Mouse (Mus musculus): ENCODE measurements around the gene Vipas39. TPM values are rescaled to one million over a fixed set of nuclear protein-coding genes. Genes with fewer than 3 reads are reported as not detected.
A peak's percentile ranks its signal among the peaks of the same experiment; 100 is the strongest.

Gene Vipas39
- total RNA-seq, 2 experiments from 2014 or later = 7.3 to 9.5 TPM

DNA sequence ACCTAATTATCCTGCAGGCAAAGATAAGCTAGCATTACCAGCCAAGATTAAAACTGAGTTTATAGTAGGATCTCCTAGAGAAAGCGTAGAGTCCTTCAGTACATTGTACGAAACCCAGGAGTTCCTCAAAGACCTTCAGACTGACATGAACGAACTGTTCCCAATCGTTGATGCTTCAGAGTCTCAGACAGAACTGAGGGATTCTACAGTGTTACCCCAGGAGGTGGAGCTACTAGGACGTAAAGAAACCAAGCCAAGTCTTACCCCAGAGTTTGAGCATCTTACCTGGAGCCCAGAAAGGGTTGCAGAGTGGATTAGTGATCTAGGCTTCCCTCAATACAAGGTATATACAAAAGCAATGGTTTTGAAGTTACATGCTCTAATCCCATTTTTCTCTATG, 64.4 kb downstream of the Vipas39 start:
- no peak for DNase-seq
- intact Hi-C loops (cut with DNase I) = no loop called here
- no peak overlapping the region for H3K27ac ChIP-seq
- no peak overlapping the region for H3K4me3 ChIP-seq
- no peak for TF ChIP-seq CTCF (IDR thresholded peaks at IDR 0.05)

DNA sequence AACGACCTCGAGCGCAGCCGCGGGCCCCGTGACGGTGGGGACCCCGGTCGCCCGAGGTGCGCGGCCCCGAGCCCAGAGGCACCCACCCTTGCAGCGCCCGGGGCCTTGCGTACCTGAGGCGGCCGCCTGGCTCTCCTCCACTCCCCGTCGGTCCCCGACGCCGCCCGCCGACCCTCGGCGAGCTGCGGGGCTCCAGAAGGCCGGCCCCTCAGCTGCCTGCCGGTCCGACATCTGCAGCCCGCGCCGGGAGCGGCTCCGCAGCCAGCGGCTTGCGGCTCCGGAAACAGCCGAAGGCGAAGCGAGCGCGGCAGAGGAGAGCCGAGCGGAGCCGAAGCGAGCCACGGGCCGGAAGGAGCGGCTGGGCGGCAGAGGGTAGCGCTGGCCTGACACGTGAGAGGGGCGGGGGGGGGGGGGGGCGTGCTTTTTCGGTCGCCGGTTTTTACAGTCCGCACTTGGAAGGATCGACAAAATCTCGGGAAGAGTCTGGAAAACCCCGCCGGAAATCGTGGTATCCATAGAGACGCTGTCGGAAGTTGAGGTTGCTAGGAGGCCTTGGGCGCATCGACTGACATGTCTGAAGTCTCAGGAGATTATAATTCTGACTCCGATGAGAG, 66.0 kb downstream of the Vipas39 start, which contains the start of gene Tmed8:
Tmed8 (minus strand) TSS at position 482 of the 614 bp plus-strand sequence.
- DNase-seq = peak; percentile 87
- Histone ChIP-seq H3K27ac (peak within 1 kb of the TSS; percentile 86), H3K4me3 (peak within 1 kb of the TSS; percentile 98)
- intact Hi-C loops (cut with DNase I) = no loop called here
- no peak for TF ChIP-seq CTCF (IDR thresholded peaks at IDR 0.05)

- H3K4me3 ChIP-seq = peak within 1 kb of the TSS; percentile 98
- peak within 1 kb of the TSS; percentile 86 for H3K27ac ChIP-seq
- TF ChIP-seq CTCF (IDR thresholded peaks at IDR 0.05) = no peak
- intact Hi-C loops (cut with DNase I) = no loop called here
- peak; percentile 39 for DNase-seq
Measured at GRCm38 (mm10) chr12:87199206-87199972, 66.7 kb downstream of the Vipas39 start, which contains the start of gene Samd15. Gene Samd15 (plus strand): TSS chr12:87199723.

DNA sequence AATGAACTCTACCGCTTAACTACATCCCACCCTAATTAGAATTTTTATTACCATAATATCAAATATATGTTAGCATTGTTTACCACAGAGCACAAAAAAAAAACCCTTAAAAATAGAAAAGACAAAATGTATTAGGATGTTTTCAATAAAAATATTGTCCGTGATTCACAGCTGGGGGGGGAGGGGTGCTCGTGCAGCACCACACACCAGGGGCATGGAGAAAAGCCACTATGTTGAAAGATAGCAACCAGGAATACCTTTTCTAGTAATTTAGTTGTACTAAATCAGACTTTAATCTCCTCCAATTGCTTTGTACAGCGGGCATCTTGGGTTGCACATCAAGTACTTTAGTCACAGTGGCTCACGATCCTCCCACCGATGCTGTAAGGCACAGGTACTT, 67.3 kb downstream of the Vipas39 start:
- Histone ChIP-seq H3K4me3 (peak overlapping the region; percentile 98), H3K27ac (peak overlapping the region; percentile 86; the same call in 1 of the 2 replicates)
- TF ChIP-seq CTCF (IDR thresholded peaks at IDR 0.05) = no peak
- no peak for DNase-seq
- intact Hi-C loops (cut with DNase I) = no loop called here

- no peak for TF ChIP-seq CTCF (IDR thresholded peaks at IDR 0.05)
- intact Hi-C loops (cut with DNase I) = no loop called here
- DNase-seq = no peak
- Histone ChIP-seq H3K4me3 (no peak overlapping the region), H3K27ac (no peak overlapping the region)
Measured at GRCm38 (mm10) chr12:87196310-87196709, 69.7 kb downstream of the Vipas39 start.

DNA sequence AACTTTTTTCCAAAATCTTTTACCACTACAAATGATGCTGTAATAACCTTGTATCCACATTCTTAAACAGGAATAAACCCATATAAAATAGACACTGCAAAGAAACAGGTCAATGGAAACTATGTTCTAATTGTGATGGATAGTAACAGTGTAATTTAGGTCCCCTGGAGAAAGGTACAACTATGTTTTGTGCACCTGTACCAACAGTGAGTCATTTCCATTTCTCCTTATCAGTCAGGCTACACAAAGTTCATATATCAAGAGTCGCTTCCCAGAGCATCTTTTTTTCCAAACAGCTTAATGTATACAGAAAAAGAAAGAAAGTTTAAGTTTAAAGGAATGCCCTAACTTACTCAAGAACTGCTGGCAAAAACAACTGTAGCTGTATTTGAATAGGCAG, 71.0 kb downstream of the Vipas39 start:
- TF ChIP-seq CTCF (IDR thresholded peaks at IDR 0.05) = no peak
- intact Hi-C loops (cut with DNase I) = no loop called here
- DNase-seq = no peak
- Histone ChIP-seq H3K27ac (no peak overlapping the region), H3K4me3 (no peak overlapping the region)

DNA sequence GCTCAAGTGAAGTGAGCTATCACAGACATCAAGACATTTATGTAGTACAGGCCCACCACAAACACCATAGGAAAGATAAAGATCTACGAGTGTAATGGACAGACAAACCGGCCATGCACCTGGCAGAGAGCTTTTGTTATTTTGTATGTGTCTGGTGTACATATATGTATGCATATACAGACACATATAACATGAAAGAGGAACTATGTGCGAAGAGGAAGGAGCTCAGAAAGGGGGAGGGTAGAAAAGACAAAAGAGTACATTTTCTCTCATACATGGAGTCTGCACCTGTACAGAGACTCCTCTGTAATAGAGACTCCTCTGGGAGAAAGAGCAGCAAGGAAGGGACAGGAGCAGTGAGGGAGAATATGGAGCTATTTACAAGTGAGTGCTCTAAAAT, 73.0 kb downstream of the Vipas39 start:
- intact Hi-C loops (cut with DNase I) = no loop called here
- no peak for TF ChIP-seq CTCF (IDR thresholded peaks at IDR 0.05)
- no peak for DNase-seq
- Histone ChIP-seq H3K4me3 (no peak overlapping the region), H3K27ac (no peak overlapping the region)

Small RNA genes lying within 50 kb of the gene (microRNA-seq; reads per million reads assigned to microRNA genes)
- not detected for gene Gm47293

Other genes with a start within 250 kb of the Vipas39 start
- gene Tmem63c, start 244.9 kb downstream of the Vipas39 start, total RNA-seq (2021) = not detected
- gene Ngb, start 163.7 kb downstream of the Vipas39 start, total RNA-seq (2021) = under 1 TPM; 0.14 to 0.20 TPM
- gene Gstz1, start 119.1 kb downstream of the Vipas39 start, total RNA-seq (2021) = 10 to 100 TPM; 33.1 to 40.2 TPM
- 1 to 10 TPM; 6.2 to 6.3 TPM for gene Pomt2, start 118.3 kb downstream of the Vipas39 start, total RNA-seq (2021)
- not detected for gene Samd15, start 66.5 kb downstream of the Vipas39 start, total RNA-seq (2021)
- gene Tmed8, start 65.8 kb downstream of the Vipas39 start, total RNA-seq (2021) = 1 to 10 TPM; 1.6 to 2.2 TPM
- gene Noxred1, start 27.5 kb downstream of the Vipas39 start, total RNA-seq (2021) = 1 to 10 TPM in 1 of 2 experiments, under 1 TPM in 1; 0.26 to 1.1 TPM
- gene Ahsa1, start 223 bp upstream of the Vipas39 start, total RNA-seq (2021) = 100 to 1,000 TPM; 120 to 154 TPM
- gene Ism2, start 33.4 kb upstream of the Vipas39 start, total RNA-seq (2021) = not detected
- 1 to 10 TPM; 6.4 to 8.5 TPM for gene Sptlc2, start 122.1 kb upstream of the Vipas39 start, total RNA-seq (2021)
- 100 to 1,000 TPM; 141 to 180 TPM for gene Slirp, start 177.6 kb upstream of the Vipas39 start, total RNA-seq (2021)
- gene Alkbh1, start 177.8 kb upstream of the Vipas39 start, total RNA-seq (2021) = 1 to 10 TPM; 6.4 to 8.3 TPM
- gene Snw1, start 206.0 kb upstream of the Vipas39 start, total RNA-seq (2021) = 10 to 100 TPM; 46.5 to 52.7 TPM
- not detected for gene Gm5788, start 228.5 kb upstream of the Vipas39 start, total RNA-seq (2021)
- not detected for gene Gm8300, start 248.1 kb upstream of the Vipas39 start, total RNA-seq (2021)